Mouse (Mus musculus) midbrain, embryonic 13.5 days (tissue): ENCODE data around the gene Tmem199. TPM values are rescaled to one million over a fixed set of nuclear protein-coding genes. Genes with fewer than 3 reads are reported as not detected.

Source experiments
- ATAC-seq: fragments of 200-750 bp; cut with Nextera tagmentation; 2 replicates; pipeline ENCODE4 v1.8.0; 2017; ENCODE audit warnings: mild to moderate bottlenecking, moderate TSS enrichment, moderate library complexity
- H3K27ac ChIP-seq: fragments of 300-500 bp; sonication (generic); 2 replicates; pipeline ENCODE4 v1.5.1; 2015; ENCODE audit warnings: inconsistent platforms, mild to moderate bottlenecking, moderate library complexity
- H3K27me3 ChIP-seq: fragments of 300-500 bp; sonication (generic); 2 replicates; pipeline ENCODE4 v1.6.1; 2015; ENCODE audit warnings: mild to moderate bottlenecking, inconsistent platforms
- H3K36me3 ChIP-seq: fragments of 300-500 bp; sonication (generic); 2 replicates; pipeline ENCODE4 v1.6.1; 2015; ENCODE audit warnings: mild to moderate bottlenecking, inconsistent platforms
- H3K4me1 ChIP-seq: fragments of 300-500 bp; sonication (generic); replicated peaks from 2 replicates; pipeline ENCODE4 v1.6.1; 2015; ENCODE audit warnings: inconsistent platforms
- H3K4me2 ChIP-seq: fragments of 300-500 bp; sonication (generic); replicated peaks from 2 replicates; pipeline ENCODE4 v1.6.1; 2015; ENCODE audit warnings: moderate library complexity, mild to moderate bottlenecking, inconsistent platforms
- H3K4me3 ChIP-seq: fragments of 300-500 bp; sonication (generic); replicated peaks from 2 replicates; pipeline ENCODE4 v1.5.1; 2015; ENCODE audit warnings: mild to moderate bottlenecking, inconsistent platforms
- H3K9ac ChIP-seq: fragments of 300-500 bp; sonication (generic); replicated peaks from 2 replicates; pipeline ENCODE4 v1.6.1; 2015; ENCODE audit warnings: mild to moderate bottlenecking, inconsistent platforms
- H3K9me3 ChIP-seq: fragments of 300-500 bp; sonication (generic); 2 replicates; pipeline ENCODE4 v1.6.1; 2016; ENCODE audit warnings: mild to moderate bottlenecking, inconsistent platforms
- WGBS: fragments of 180-500 bp; shearing (Covaris S2); methylation state at CpG from one replicate; pipeline ENCODE4 v1.1.7; 2015; 5-methylcytosine and 5-hydroxymethylcytosine counted together
- polyA plus RNA-seq: library from polyadenylated mRNA; unstranded; fragments of >200 nt; fragmentation: Nextera tagmentation; extraction: Ambion mirVana; gene quantifications from 2 replicates; pipeline ENCODE4 v1.2.1, GENCODE M21; 2015

The Tmem199 gene
- 95.9 and 97.6 TPM in 2 replicates for polyA plus RNA-seq

GRCm38 (mm10) chr11:78512025-78512957 lies at the start of gene Tmem199, which contains the start of gene Poldip2:
TSS of gene Tmem199 (minus strand) at chr11:78512172.
TSS of gene Poldip2 (plus strand) at chr11:78512193.
- H3K4me2 ChIP-seq, result peak within 1 kb of the TSS; percentile 94
- H3K27me3 ChIP-seq, result no peaks in the 10 kb centered on the region
- H3K9ac ChIP-seq, result peak within 1 kb of the TSS; percentile 98
- H3K27ac ChIP-seq, result peak within 1 kb of the TSS; percentile 85
- H3K4me3 ChIP-seq, result peak within 1 kb of the TSS; percentile 89
- under 1% methylated on average over 67 of the region's 67 CpGs for WGBS
- peaks cover 53% of the 10 kb centered on the region for H3K36me3 ChIP-seq
- no peaks in the 10 kb centered on the region for H3K9me3 ChIP-seq
- peak; percentile 95 for ATAC-seq
- H3K4me1 ChIP-seq, result peaks cover 23% of the 10 kb centered on the region

GRCm38 (mm10) chr11:78560447-78560846 lies 48.5 kb upstream of the Tmem199 start:
- H3K9ac ChIP-seq, result no peak overlapping the region
- H3K4me1 ChIP-seq, result 0 out of 2 replicates have a peak, but pooled peaks cover 2% of the 10 kb centered on the region
- H3K4me3 ChIP-seq, result no peak overlapping the region
- ATAC-seq, result peak; percentile 78
- no peak overlapping the region for H3K27ac ChIP-seq
- H3K4me2 ChIP-seq, result no peak overlapping the region
- 26% methylated on average over 4 of the region's 4 CpGs for WGBS
- H3K9me3 ChIP-seq, result no peaks in the 10 kb centered on the region
- peaks cover 2% of the 10 kb centered on the region; the same call in 1 of the 2 replicates for H3K36me3 ChIP-seq
- H3K27me3 ChIP-seq, result no peaks in the 10 kb centered on the region

GRCm38 (mm10) chr11:78557241-78557640 lies 45.3 kb upstream of the Tmem199 start:
- Histone ChIP-seq H3K9me3 (no peaks in the 10 kb centered on the region), H3K27me3 (no peaks in the 10 kb centered on the region), H3K4me3 (no peak overlapping the region), H3K4me2 (no peak overlapping the region), H3K36me3 (no peaks in the 10 kb centered on the region), H3K9ac (no peak overlapping the region), H3K27ac (0 out of 2 replicates have a peak overlapping the region, but pooled peaks have one; percentile 25), H3K4me1 (0 out of 2 replicates have a peak, but pooled peaks cover 2% of the 10 kb centered on the region)
- ATAC-seq, result no peak
- 61% methylated on average over 8 of the region's 8 CpGs for whole genome bisulfite sequencing

GRCm38 (mm10) chr11:78556070-78556469 lies 44.1 kb upstream of the Tmem199 start:
- Histone ChIP-seq H3K9me3 (no peaks in the 10 kb centered on the region), H3K9ac (no peak overlapping the region)
- WGBS, result 83% methylated on average over 4 of the region's 4 CpGs

GRCm38 (mm10) chr11:78555623-78556022 lies 43.7 kb upstream of the Tmem199 start:
- Histone ChIP-seq H3K4me2 (no peak overlapping the region), H3K4me1 (peaks cover 5% of the 10 kb centered on the region; the same call in 1 of the 2 replicates), H3K36me3 (no peaks in the 10 kb centered on the region), H3K27me3 (no peaks in the 10 kb centered on the region), H3K9me3 (no peaks in the 10 kb centered on the region), H3K4me3 (no peak overlapping the region), H3K27ac (no peak overlapping the region), H3K9ac (no peak overlapping the region)
- 86% methylated on average over 3 of the region's 3 CpGs for WGBS
- no peak for ATAC-seq

More at GRCm38 (mm10) chr11:78556070-78556469, 44.1 kb upstream of the Tmem199 start:
- H3K27ac ChIP-seq, result no peak overlapping the region
- no peak overlapping the region for H3K4me2 ChIP-seq
- H3K36me3 ChIP-seq, result no peaks in the 10 kb centered on the region
- ATAC-seq, result no peak
- no peaks in the 10 kb centered on the region for H3K27me3 ChIP-seq
- H3K4me1 ChIP-seq, result peaks cover 4% of the 10 kb centered on the region; the same call in 1 of the 2 replicates
- no peak overlapping the region for H3K4me3 ChIP-seq

GRCm38 (mm10) chr11:78551059-78551398 lies 39.1 kb upstream of the Tmem199 start:
- H3K4me3 ChIP-seq, result peak overlapping the region; percentile 64
- no peaks in the 10 kb centered on the region for H3K36me3 ChIP-seq
- peak; percentile 65 for ATAC-seq
- peak overlapping the region; percentile 83 for H3K27ac ChIP-seq
- WGBS, result 34% methylated on average over 6 of the region's 6 CpGs
- H3K9ac ChIP-seq, result peak overlapping the region; percentile 60
- no peaks in the 10 kb centered on the region for H3K27me3 ChIP-seq
- peaks cover 20% of the 10 kb centered on the region for H3K4me1 ChIP-seq
- peak overlapping the region; percentile 82 for H3K4me2 ChIP-seq
- no peaks in the 10 kb centered on the region for H3K9me3 ChIP-seq

- H3K36me3 ChIP-seq, result peaks cover 4% of the 10 kb centered on the region; the same call in 1 of the 2 replicates
- H3K9me3 ChIP-seq, result no peaks in the 10 kb centered on the region
- H3K27me3 ChIP-seq, result no peaks in the 10 kb centered on the region
- peak within 1 kb of the TSS; percentile 71 for H3K9ac ChIP-seq
- H3K27ac ChIP-seq, result peak within 1 kb of the TSS; percentile 83
- peaks cover 20% of the 10 kb centered on the region for H3K4me1 ChIP-seq
- ATAC-seq, result peak; percentile 100
- H3K4me3 ChIP-seq, result peak within 1 kb of the TSS; percentile 64
- peak within 1 kb of the TSS; percentile 82 for H3K4me2 ChIP-seq
- under 1% methylated on average over 60 of the region's 60 CpGs for WGBS
Measured at GRCm38 (mm10) chr11:78550168-78551058, 38.4 kb upstream of the Tmem199 start, which contains the start of gene Tmem97. TSS of gene Tmem97 (minus strand) at chr11:78550777.

GRCm38 (mm10) chr11:78549491-78549987 lies 37.6 kb upstream of the Tmem199 start:
- Histone ChIP-seq H3K27ac (no peak overlapping the region), H3K9ac (peak overlapping the region; percentile 71), H3K9me3 (no peaks in the 10 kb centered on the region), H3K36me3 (peaks cover 4% of the 10 kb centered on the region; the same call in 1 of the 2 replicates), H3K4me3 (peak overlapping the region; percentile 64), H3K27me3 (no peaks in the 10 kb centered on the region), H3K4me1 (peaks cover 20% of the 10 kb centered on the region), H3K4me2 (peak overlapping the region; percentile 82)
- ATAC-seq, result no peak
- 10% methylated on average over 5 of the region's 5 CpGs for WGBS

- Histone ChIP-seq H3K4me1 (peaks cover 20% of the 10 kb centered on the region), H3K4me3 (no peak overlapping the region), H3K36me3 (peaks cover 11% of the 10 kb centered on the region), H3K9ac (no peak overlapping the region), H3K4me2 (no peak overlapping the region), H3K9me3 (no peaks in the 10 kb centered on the region), H3K27me3 (no peaks in the 10 kb centered on the region), H3K27ac (no peak overlapping the region)
- 93% methylated on average over 2 of the region's 2 CpGs for WGBS
- no peak for ATAC-seq
Measured at GRCm38 (mm10) chr11:78547718-78548460, 35.9 kb upstream of the Tmem199 start.

- H3K36me3 ChIP-seq, result peaks cover 30% of the 10 kb centered on the region
- 80% methylated on average over 8 of the region's 8 CpGs for WGBS
- ATAC-seq, result no peak
Measured at GRCm38 (mm10) chr11:78545181-78545580, 33.2 kb upstream of the Tmem199 start.

More at GRCm38 (mm10) chr11:78545181-78545580, 33.2 kb upstream of the Tmem199 start:
- H3K9ac ChIP-seq, result no peak overlapping the region
- no peak overlapping the region for H3K4me2 ChIP-seq
- H3K9me3 ChIP-seq, result no peaks in the 10 kb centered on the region
- H3K27ac ChIP-seq, result no peak overlapping the region
- H3K4me3 ChIP-seq, result no peak overlapping the region
- H3K4me1 ChIP-seq, result peaks cover 17% of the 10 kb centered on the region
- H3K27me3 ChIP-seq, result no peaks in the 10 kb centered on the region
